Mouse (Mus musculus) ES-Bruce4 (cell line): ENCODE measurements around the gene D930048N14Rik. TPM values are rescaled to one million over a fixed set of nuclear protein-coding genes. Genes with fewer than 3 reads are reported as not detected.

Experiments
- H3K27ac ChIP-seq: 2 replicates; pipeline ENCODE4 v1.5.1; 2012; ENCODE audit warnings: low read length, inconsistent platforms; ENCODE audit not compliant: insufficient read depth
- H3K27me3 ChIP-seq: 2 replicates; pipeline ENCODE4 v1.6.1; 2012; ENCODE audit warnings: mild to moderate bottlenecking, low read length, inconsistent platforms; ENCODE audit not compliant: control insufficient read depth, poor library complexity, insufficient read depth, severe bottlenecking
- H3K36me3 ChIP-seq: 2 replicates; pipeline ENCODE4 v1.6.1; 2012; ENCODE audit warnings: inconsistent platforms, mild to moderate bottlenecking, low read length, moderate library complexity; ENCODE audit not compliant: control insufficient read depth, poor library complexity, insufficient read depth, severe bottlenecking
- H3K4me1 ChIP-seq: one replicate; pipeline ENCODE4 v1.8.1; 2011; ENCODE audit warnings: low read length; ENCODE audit not compliant: control insufficient read depth, insufficient read depth
- H3K4me3 ChIP-seq: 2 replicates; pipeline ENCODE4 v1.5.1; 2011; ENCODE audit warnings: low read depth, mild to moderate bottlenecking, low read length
- H3K9ac ChIP-seq: 2 replicates; pipeline ENCODE4 v1.6.1; 2012; ENCODE audit warnings: low read depth, mild to moderate bottlenecking, inconsistent platforms; ENCODE audit not compliant: poor library complexity, severe bottlenecking
- H3K9me3 ChIP-seq: replicated peaks from 2 replicates; pipeline ENCODE4 v1.6.1; 2012; ENCODE audit warnings: mild to moderate bottlenecking, low read length, inconsistent platforms; ENCODE audit not compliant: control insufficient read depth, poor library complexity, insufficient read depth, severe bottlenecking
- CTCF ChIP-seq: IDR thresholded peaks from one replicate; pipeline ENCODE4 v1.8.1; 2011; ENCODE audit warnings: low read depth, low read length
- EP300 ChIP-seq: IDR thresholded peaks from 2 replicates; pipeline ENCODE4 v1.6.1; 2011; ENCODE audit warnings: low read depth, low read length; ENCODE audit not compliant: insufficient read depth
- POLR2A ChIP-seq: IDR thresholded peaks from one replicate; pipeline ENCODE4 v1.8.1; 2011; ENCODE audit warnings: low read length; ENCODE audit not compliant: insufficient read depth
- polyA plus RNA-seq: library from polyadenylated mRNA; stranded (reverse); fragments of >200 nt; gene quantifications from 2 replicates; pipeline ENCODE4 v1.2.4, GENCODE M21; 2011; ENCODE audit warnings: low read depth; ENCODE audit not compliant: missing spikeins, insufficient read depth, insufficient read length

Gene D930048N14Rik
- polyA plus RNA-seq, 1 experiment, result 10.1 TPM

DNA sequence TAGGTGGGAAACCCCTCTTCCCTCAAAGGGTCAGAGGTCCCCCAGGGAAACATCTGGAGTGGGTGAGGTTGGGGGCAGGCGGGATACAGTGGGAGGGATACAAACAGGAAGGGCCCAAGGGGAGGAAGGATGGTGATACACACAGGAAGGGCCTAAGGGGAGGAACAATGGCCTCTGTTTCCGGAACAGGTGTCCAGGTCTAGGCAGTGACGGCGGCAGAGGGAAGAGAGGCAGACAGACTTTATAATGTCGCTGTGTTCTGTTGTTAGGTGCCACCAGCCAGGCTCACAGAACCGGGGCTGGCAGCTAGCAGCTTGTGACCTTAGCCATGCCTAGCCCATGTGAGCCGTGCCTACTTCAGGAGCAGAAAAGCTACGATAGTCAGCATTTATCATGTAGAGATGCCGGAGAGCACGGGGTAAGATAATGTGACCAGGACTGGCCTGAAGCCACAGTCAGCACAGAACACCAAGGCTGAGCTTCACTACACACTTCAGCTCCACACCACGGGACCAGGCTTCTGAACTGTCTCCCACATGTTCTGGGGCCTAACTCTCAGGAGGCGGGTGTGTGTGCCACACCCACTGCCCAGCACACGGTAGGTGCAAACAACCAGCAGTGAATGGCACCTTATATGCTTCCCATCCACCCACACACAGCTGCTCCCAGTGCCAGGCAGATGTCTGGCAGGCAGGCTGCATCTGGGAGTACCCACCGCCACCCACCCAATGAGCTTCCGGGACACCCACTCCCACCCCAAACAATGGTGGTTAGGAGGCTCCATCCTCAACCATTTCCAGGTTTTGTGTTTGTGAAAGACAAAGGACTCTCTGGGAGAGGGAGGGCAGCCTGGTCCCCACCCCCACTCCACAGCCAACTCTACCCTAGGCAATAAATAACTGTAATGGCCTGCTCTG, 3.7 kb upstream of the D930048N14Rik start:
- no peak for TF ChIP-seq POLR2A
- peak; percentile 97 for TF ChIP-seq EP300
- no peak for TF ChIP-seq CTCF
- Histone ChIP-seq H3K4me1 (peaks cover 6% of the 10 kb centered on the region), H3K4me3 (peak overlapping the region; percentile 55), H3K9ac (peak overlapping the region; percentile 4), H3K27me3 (no peaks in the 10 kb centered on the region), H3K27ac (peak overlapping the region; percentile 58), H3K36me3 (peaks cover 25% of the 10 kb centered on the region), H3K9me3 (no peaks in the 10 kb centered on the region)

DNA sequence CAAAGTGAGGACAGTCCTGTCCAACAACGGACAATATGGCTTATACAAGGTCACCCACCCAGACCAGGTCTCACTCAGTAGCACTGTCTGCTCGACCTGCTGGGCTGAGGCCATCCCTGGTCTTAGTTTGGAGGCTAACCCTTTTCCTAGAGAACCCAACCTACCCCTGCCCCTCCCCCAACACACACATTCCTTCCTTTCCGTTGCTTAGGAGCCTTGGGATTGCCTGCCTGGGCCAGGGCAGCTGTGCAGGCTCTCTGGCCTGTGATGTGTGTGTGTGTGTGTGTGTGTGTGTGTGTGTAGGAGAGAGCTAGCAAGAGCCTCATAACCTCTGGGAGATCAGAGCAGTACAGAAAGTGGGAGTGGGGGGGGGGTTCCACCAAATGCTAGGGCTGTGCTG, 2.2 kb upstream of the D930048N14Rik start:
- Histone ChIP-seq H3K36me3 (peaks cover 18% of the 10 kb centered on the region), H3K9me3 (no peaks in the 10 kb centered on the region), H3K27me3 (no peaks in the 10 kb centered on the region), H3K27ac (peak overlapping the region; percentile 77), H3K4me3 (peak overlapping the region; percentile 84), H3K9ac (peak overlapping the region; percentile 29), H3K4me1 (peaks cover 3% of the 10 kb centered on the region)
- TF ChIP-seq POLR2A, result no peak
- TF ChIP-seq EP300, result 0 out of 2 replicates have a peak, but pooled peaks have one; percentile 12

DNA sequence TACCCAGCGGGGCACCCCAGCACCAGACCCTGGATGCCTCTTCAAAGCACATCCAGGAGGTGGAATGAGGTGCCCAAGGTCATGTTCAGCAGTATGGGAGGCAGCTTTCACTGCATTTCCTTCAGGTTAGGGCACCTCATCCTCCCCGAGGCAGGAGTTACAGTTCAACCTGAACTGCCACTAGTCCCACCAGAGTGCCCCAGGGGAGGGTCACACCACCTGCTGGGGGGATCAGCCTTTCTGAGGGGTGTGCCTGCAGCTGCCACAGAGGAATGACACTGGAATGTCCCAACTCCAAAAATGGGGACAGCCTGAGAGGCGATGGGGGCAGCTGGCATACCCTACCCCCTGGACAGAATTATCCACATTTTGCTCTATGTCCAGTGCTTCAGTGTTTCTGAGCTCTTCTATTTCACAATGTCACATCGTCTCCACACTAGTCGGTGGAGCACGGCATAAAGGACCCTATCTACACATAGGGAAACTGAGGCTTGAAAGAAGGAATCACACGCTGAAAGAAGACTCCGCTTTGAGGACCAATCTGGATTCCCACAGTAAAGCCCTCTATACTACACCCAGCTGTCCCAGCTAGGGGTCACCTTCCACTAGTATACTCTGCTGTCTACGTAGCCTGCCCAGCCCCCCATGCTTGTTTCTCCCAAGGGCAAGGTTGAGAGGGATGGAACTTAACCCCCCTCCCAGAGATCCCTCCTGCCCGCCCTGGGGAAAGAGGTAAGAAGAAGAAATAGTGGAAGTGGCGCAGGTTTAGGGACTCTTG, 1.5 kb upstream of the D930048N14Rik start:
- Histone ChIP-seq H3K4me3 (peak overlapping the region; percentile 84), H3K27me3 (no peaks in the 10 kb centered on the region), H3K36me3 (peaks cover 21% of the 10 kb centered on the region), H3K9ac (peak overlapping the region; percentile 67), H3K27ac (peak overlapping the region; percentile 77), H3K9me3 (no peaks in the 10 kb centered on the region), H3K4me1 (peaks cover 3% of the 10 kb centered on the region)
- TF ChIP-seq POLR2A, result no peak
- TF ChIP-seq CTCF, result no peak
- TF ChIP-seq EP300, result peak; percentile 94

DNA sequence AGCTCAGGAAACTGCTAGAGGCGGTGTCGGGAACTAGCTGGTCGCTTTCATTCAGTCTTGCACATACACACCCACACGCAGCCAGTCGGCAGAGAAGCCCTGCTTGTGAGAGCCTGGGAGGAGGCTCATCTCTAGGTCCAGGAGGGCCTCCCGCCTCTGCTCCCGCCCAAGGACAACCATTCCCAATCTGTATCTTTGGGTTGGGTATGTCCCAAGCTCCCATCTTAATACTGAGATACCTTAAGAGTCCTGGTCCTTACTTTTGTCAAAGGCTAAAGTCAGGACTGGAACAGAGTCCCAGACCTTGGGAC, 910 bp upstream of the D930048N14Rik start:
- H3K27ac ChIP-seq, result peak overlapping the region; percentile 77

DNA sequence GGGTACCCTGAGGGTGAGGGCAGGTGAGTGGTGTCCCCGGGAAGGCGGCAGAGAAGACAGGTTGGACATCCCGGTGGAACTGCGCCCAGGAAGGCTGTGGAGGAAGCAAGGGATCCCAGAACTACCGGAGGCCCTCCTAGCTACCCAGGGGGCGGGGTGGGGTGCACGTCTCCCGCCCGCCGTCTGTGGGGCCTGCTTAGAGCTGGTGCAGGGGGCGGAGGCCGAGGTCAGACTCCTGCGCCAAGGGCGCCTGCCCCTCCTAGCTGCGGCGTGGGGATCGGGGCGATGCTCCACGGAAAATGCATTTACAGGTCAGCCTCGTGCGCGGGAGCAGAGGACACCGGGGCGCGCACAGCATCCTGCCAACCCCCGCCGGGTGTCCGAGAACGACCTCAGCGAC, 493 bp upstream of the D930048N14Rik start:
- Histone ChIP-seq H3K9ac (peak overlapping the region; percentile 67), H3K4me1 (peaks cover 3% of the 10 kb centered on the region), H3K27ac (peak overlapping the region; percentile 77), H3K4me3 (peak overlapping the region; percentile 84), H3K9me3 (no peaks in the 10 kb centered on the region), H3K36me3 (peaks cover 21% of the 10 kb centered on the region), H3K27me3 (no peaks in the 10 kb centered on the region)
- TF ChIP-seq POLR2A (no peak), EP300 (no peak), CTCF (no peak)

More for the DNA sequence above, 910 bp upstream of the D930048N14Rik start:
- Histone ChIP-seq H3K4me3 (peak overlapping the region; percentile 84), H3K9ac (peak overlapping the region; percentile 67), H3K27me3 (no peaks in the 10 kb centered on the region), H3K36me3 (peaks cover 21% of the 10 kb centered on the region), H3K4me1 (peaks cover 3% of the 10 kb centered on the region), H3K9me3 (no peaks in the 10 kb centered on the region)
- no peak for TF ChIP-seq POLR2A
- no peak for TF ChIP-seq CTCF
- TF ChIP-seq EP300, result no peak

DNA sequence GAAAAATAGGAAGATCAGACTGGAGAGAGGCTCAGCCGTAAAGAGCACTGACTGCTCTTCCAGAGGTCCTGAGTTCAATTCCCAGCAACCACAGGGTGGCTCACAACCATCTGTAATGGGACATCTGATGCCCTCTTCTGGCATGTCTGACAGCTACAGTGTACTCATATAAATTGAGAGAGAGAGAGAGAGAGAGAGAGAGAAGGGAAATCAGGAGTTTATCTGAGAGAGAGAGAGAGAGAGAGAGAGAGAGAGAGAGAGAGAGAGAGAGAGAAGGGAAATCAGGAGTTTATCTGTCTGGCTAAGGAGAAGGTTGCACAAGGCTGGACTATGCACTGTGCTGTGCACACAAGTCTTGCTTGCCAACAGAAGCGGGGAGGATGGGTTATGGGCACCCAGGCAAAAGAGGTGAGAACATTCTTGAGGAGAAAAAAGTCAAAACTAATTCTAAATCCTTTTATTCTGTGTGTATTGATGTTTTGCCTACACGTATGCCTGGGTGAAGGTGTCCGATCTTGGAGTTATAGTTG, 2.2 kb downstream of the D930048N14Rik start:
- no peak for TF ChIP-seq POLR2A
- no peak for TF ChIP-seq EP300
- TF ChIP-seq CTCF, result no peak
- Histone ChIP-seq H3K36me3 (peaks cover 33% of the 10 kb centered on the region), H3K27ac (no peak overlapping the region), H3K9ac (no peak overlapping the region), H3K4me1 (peaks cover 1% of the 10 kb centered on the region), H3K27me3 (no peaks in the 10 kb centered on the region), H3K9me3 (no peaks in the 10 kb centered on the region), H3K4me3 (no peak overlapping the region)
